Mouse (Mus musculus) common myeloid progenitor, adult 5-6 weeks (primary cell): ENCODE results near the gene Per1. TPM values are rescaled to one million over a fixed set of nuclear protein-coding genes. Genes with fewer than 3 reads are reported as not detected.
"Not testable (repeated sequence)": the region's sequence is repeated elsewhere in the genome, so short reads cannot be mapped to it uniquely, and the experiment has no call there.

Source experiments
- ATAC-seq: replicated peaks from 2 replicates; pipeline ENCODE4 v1.8.0; 2016; ENCODE audit warnings: low read depth, mild to moderate bottlenecking, moderate TSS enrichment, inconsistent platforms; ENCODE audit not compliant: poor library complexity, severe bottlenecking
- total RNA-seq: library from RNA; stranded (forward); fragments of 200-1000, 187-1606 nt; gene quantifications from 2 replicates; pipeline ENCODE4 v1.2.3, GENCODE M21; 2017

Per1 gene
- total RNA-seq, 1 experiment from 2014 or later = 16.9 TPM

DNA sequence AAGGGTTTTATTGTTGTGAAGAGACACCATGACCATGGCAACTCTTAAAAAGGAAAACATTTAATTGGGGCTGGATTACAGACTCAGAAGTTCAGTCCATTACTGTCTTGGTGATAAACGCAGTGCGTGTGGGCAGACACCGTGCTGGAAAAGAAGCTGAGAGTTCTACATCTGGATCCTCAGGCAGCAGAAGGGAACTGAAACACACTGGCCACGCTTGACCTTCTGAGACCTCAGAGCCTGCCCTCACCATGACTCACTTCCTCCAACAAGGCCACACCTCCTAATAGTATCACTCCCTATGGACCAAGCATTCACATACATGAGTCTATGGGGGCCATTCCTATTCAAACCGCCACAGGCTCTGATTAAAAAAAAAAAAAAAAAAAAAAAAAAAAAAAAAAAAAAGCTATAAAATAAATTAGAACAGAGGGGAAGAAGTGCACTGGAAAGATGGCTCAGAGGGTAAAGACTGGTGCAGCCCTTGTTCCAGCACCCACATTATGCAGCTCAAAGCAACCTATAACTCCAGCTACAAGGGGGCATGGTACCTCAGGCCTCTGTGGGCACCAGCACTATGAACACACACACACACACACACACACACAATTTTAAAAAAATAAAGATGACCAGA, 16.1 kb upstream of the Per1 start:
- ATAC-seq = peak; percentile 53

GRCm38 (mm10) chr11:69080102-69080854, 14.7 kb upstream of the Per1 start:
- ATAC-seq = no peak

GRCm38 (mm10) chr11:69080855-69081222, 14.2 kb upstream of the Per1 start:
- no peak for ATAC-seq

DNA sequence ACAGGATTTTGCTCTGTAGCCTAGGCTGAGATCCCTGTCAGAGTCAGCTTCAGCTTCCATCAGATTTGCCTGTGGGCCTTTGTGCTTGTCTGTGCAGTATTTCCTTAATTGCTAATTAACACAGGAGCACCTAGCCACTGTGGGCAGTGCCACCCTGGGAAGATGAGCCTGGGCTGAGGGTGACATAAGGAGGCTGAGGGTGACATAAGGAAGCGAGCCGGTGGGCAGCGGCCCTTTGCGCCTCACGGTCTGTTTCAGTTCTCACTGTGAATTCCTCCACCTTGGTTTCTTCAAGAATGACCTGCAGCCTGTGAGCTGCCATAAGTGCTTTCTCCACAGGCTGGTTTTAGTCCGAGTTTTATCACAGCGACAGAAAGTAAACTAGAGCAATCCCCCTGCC, 13.4 kb upstream of the Per1 start:
- ATAC-seq = no peak

DNA sequence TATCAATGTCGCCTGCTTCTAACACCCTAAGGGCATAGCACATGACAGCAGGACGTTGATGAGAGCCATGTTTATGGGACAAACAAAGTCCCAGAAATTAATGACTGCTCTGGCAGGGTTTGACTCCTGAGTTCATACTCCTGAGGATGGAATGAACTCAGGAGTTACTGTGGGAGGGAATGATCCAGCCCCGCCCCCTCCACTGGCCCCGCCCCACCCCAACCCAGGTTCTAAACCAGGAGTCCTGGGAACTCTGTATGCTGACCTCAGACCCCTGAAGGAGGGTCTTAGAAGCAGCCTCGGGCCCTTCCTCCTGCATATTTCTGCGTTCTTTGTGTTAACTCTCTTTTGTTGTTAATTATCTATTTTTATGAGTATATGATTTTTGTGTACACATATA, 9.4 kb upstream of the Per1 start:
- no peak for ATAC-seq

DNA sequence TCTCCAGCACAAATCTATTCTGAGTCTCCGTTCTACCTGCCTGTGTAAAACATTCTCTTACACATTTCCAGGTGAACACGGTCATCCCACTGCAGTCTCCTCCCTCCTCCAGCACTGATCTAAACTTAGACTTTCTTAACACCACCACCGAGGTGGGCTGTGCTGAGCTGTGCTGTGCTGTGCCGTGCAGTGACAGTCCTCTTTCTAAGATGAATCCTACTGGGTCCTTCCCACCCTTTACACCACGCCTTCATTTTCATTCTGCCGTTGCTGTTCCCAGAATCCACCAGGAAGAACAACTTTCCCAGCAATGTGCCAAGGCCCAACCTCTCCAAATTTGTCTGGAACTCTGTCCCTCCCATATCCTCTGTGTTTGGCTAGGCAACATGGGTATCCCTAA, 8.6 kb upstream of the Per1 start:
- no peak for ATAC-seq

DNA sequence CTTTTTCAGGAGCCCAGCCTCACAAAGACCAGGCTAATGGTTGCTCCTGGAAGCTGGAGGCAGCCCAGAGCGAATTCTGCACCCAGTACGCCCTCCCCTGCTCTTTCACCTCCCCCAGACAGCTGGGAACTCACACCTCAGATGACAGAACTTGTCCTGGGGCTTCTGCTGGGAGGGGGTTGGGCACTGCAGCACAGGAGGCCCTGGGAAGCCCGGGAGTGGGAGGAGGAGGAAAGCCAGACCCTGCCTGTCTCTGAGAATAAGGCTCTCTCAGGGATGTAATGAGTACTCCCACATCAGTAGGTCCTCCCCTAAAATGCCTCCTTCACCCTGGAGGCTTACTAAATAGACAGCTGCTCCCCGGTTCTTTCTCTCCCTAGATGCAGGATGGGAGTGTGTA, 7.9 kb upstream of the Per1 start:
- ATAC-seq = no peak

GRCm38 (mm10) chr11:69087597-69087996, 7.4 kb upstream of the Per1 start:
- ATAC-seq = no peak

DNA sequence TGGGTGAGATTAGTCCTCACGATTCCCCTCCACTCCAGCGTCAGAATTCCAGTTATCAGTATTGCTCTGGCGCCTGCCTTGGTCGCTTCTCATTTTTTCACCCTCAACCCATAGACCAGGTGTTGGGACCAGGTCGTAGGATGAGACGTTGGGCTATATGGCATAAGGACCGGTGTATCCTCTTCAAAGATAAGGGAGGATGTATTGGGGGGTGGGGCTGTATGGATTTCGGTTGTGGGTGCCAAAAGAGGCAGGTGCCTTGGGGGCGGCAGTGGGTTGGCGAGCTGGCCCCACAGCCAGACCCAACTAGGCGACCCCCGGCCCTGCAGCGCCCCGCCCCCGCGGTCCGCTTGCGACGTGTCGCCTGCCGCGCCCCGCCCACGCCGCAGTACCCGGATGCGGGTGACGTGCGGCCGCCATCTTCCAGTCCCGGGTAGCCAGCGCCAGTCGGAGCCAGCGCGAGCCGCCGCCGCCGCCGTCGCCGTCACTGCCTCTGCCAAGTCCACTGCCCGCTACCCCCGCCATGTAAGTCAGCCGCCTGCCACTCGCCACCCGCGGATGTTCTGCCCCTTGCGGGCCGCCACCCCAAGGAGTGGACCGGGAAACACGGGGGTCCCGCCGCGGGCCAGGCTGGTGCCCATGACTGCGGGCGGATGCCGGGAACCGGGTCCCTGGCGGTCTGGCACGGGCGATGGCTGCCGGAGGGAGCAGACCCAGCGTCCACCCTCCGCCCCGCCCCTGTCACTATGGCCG, 6.7 kb upstream of the Per1 start, which contains the start of gene Vamp2:
Vamp2 (plus strand) TSS at position 388 of the 753 bp plus-strand sequence.
- peak; percentile 67 for ATAC-seq

GRCm38 (mm10) chr11:69088856-69089615, 6.0 kb upstream of the Per1 start:
- ATAC-seq = no peak

GRCm38 (mm10) chr11:69089616-69090290, 5.3 kb upstream of the Per1 start:
- ATAC-seq = no peak

DNA sequence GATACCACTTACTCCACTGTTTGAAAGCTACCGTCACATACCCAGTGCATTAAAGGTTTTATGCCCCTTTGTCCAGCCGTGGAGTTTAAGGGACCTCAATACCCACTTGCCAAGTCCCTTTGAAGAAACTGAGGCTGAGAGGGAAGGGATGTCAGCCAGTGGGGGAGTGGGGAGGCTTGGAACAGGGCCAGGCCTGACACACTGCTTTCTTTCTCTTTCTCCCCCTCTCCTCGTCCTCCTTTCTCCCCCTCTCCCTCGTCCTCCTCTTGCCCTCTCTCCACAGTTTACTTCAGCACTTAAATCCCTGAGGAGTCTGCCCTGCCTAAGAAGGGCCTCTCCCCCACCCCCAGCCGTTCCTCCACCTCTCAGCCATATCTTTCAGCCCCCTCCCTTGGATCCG, 4.7 kb upstream of the Per1 start:
- ATAC-seq = no peak

DNA sequence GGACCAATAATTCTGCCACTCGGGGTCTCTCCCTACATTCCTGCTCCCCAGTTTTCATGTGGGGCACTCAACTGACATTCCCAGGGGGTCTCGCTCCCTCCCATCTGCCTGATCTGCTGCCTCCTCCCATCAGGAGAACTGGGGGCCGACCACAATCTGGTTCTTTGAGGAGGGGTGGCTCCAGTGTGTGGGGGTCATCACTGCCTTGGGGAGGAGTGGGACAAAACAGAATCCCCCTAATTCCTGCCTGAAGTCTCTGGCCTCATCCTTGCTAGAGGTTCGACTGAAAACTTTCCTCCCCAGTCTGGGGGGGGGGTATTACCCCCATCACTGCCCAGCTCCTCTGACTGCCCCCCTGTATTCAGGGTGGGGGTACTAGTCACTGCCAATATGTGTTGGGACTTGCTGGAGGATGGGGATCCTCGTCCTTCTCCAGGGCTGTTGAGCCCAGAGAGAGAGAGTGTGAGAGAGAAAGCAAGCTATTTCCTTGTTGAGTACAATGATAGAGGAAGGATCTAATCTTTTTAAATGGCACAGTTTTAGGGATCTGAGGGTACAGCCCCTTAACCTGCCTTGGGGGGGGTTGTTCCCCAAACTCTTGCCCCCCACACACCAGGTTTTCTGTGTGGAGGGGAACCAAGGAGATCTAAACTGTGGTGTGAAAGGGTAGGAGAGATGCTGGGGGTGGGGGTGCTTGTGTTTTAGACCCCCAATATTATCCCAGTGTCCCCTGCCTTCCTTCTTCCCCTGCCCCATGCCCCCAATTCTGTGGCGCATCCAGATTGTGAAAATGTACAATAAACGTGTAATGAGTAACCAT, 3.2 kb upstream of the Per1 start:
- no peak for ATAC-seq

GRCm38 (mm10) chr11:69092386-69092751, 2.6 kb upstream of the Per1 start:
- no peak for ATAC-seq

GRCm38 (mm10) chr11:69092871-69093270, 2.1 kb upstream of the Per1 start:
- ATAC-seq = no peak

- ATAC-seq = not testable (repeated sequence)
Observed at GRCm38 (mm10) chr11:69093856-69094255, 1.2 kb upstream of the Per1 start.

DNA sequence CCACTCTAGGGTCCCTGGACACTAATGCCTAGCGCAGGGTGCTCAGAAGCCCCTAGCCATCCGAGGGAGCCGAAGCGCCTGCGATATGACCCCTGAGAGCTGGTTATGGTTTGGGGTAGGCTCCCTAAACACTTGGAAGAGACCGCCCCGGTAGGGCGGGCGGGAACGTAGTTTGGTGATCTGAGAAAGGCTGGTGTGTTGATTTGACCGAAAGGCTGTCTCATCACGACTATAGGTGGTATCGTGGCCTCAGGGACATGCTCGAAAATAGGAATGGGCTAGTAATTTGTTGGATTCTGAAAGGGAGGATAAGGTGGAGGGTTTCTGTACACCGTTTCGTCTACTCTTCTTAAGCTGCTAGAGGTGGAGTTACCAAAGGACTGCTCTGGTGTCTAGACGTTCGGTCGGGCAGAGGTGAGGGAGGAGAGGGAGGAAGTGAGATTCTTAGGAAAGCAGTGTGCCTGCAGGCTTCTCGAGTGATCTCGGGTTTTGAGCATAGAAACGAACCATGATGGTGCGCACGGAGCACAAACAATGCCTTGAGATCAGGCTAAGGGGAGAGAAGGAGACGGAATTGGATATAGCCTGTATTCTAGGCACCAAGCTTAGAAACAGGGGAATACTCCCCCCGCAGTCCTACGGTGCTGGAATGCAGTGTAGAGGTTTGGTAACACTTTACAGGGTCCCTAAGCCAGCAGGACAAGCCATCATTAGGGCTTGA, 654 bp downstream of the Per1 start:
- no peak for ATAC-seq

DNA sequence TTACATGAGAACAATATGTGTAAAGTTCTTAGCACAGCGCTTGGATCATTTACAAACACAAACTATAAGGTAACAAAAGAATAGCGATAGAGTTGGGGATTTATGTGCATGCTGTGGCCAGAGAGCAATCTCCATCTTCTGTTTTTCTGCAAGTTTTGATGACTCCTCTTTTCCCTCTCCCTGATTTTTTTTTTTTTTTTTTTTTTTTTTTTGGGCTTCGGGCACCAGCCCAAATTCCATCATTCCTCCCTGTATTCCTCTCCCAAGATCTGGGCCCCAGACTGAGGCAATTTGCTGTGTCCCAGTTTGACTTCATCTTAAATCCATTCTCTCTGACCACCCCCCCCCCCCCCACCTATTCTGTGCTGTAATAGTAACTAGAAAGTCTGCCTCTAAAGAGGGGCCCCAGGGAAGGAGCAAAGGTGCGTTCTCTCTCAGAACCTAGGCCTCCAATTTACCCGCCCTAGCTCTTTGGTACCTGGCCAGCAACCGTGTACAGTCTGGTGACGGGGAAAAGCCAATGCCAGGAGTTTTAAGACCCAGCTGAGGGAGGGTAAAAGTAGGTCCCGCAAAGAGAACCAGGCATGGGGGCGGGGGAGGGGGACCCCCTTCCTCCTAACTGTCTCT, 1.5 kb downstream of the Per1 start:
- ATAC-seq = no peak
